Mouse (Mus musculus) thymus, postnatal 14 days (tissue): ENCODE measurements around the gene Olfr1015.

Experiments
- DNase-seq: peaks from one replicate; pipeline ENCODE4 v3.0.0; 2021

Olfr1015 gene

DNA sequence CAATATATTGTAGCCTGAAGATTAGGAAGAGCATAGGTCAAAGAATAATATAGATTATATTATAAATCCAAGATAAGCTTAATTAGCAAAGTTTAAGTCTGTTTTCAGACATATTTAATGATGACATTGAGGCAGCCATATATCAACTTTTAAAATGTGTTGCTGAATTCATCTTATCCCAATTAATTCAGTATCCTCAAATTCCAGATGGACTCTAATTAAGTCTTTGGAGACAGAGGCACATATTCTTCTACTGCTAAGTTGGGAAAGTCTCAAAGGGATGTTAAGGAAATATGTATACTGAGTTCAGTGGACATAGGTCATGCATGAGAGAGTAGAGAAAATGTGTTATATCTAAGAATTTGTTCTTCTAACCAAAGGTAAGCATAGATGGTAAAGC, at the start of gene Olfr1015:
Gene Olfr1015, plus strand, starts transcription at position 301 of the 400 bp plus-strand sequence.
- no peak for DNase-seq

DNA sequence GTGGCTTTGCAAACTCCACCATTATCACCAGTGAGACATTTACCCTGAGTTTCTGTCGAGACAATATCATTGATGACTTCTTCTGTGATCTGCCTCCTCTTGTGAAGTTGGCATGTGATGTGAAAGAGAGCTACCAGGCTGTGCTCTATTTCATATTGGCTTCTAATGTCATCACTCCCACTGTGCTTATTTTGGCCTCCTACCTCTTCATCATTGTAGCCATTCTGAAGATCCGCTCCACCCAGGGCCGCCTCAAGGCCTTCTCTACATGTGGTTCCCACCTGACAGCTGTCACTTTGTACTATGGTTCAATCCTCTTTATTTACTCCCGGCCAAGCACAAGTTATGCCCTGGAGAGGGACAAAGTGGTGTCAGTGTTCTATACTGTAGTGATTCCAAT, 28.0 kb upstream of the Olfr1015 start:
- no peak for DNase-seq

DNA sequence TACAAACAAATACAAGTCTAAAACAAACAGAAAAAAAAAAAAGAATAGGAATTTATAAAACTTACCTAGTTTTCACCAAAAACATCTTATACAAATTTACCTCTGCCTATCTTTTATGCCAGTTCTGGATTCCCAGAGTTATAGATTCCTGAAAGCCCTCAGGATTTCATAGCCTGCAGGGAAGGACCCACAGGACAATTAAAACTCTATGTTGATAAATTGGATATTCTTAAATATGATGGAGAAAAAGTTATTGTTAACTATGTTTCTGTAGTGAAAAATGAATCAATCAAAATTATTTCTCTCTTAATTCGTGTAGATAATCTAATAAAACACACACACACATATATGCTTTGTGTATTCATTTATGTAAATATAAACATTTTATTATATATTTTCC, 19.2 kb upstream of the Olfr1015 start, which contains the start of gene Olfr1012:
Gene Olfr1012, minus strand, starts transcription at position 101 of the 400 bp plus-strand sequence.
- DNase-seq: no peak

DNA sequence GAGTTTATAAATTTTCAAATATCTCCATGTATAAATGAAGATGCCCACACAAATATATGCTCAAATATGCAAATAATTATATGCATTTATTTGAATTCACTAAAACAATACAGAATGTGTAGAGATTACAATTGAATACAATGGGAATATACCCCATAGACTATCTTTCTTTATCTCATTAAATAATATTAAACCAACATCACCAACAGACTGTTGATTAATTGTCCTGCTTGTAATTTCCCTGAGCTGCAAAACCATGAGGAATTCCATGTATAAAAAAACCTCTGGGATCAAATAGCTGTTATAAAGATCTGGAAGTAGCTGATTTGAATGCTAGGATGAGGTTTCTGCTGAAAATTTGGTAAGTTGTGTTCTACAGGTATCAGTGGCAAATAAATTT, 15.0 kb upstream of the Olfr1015 start, which contains the start of gene Olfr1013:
Gene Olfr1013, plus strand, starts transcription at position 301 of the 400 bp plus-strand sequence.
- DNase-seq: no peak

DNA sequence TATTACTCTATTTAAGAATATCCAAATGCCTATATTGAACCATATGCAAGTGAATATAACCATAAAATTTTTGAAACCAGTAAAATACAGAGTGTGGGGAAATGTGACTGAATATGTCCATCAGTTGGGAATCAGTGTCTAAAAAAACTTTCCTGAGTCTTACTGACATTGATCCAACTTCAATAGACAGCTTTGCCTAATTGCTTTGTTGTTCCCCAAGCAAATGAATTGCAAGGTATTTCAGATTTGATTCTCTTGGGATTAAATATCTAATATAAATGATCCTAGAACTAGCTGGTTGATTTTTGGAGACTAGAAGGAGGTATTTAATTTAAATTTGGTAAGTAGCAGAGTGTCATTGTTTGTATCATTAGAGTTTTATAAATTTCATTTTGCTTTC, 9.4 kb upstream of the Olfr1015 start, which contains the start of gene Olfr1014:
Gene Olfr1014, plus strand, starts transcription at position 301 of the 400 bp plus-strand sequence.
- no peak for DNase-seq

DNA sequence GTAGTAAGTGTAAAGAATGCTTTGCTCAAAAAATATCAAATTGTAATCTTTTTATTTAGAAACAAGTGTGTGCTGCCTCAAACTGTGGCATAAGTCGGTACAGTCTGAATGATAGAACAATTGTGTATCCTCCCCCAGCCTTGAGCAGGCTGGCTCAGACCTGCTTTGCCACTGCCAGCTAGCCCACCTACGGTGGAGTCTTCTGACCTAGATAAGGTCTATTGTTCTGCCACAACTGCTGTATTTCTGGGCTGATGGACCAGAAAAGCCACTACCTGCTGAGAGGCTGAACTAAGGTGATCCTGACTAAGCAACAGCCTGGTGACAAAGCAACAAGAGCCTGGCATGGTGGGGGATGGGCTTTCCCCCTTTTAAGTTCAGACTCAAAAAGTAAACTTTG, 10.5 kb downstream of the Olfr1015 start:
- no peak for DNase-seq

DNA sequence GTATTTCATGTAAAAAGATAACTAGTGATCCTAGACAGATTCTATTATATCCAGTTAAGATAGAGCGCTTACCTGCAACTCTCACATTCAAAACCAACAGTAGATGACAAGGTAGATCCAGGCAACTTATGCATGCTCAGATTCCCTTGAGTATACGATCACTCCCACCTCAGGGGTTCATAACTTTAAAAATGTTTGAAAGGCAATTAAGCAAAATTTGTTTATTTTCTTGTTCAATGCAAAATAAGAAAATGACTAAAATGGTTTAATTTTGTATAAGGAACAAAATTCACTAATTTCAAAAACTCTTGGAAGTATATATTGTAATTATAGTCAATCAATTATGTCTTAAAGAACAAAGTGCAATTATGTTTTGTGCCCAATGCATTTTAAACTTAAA, 20.6 kb downstream of the Olfr1015 start, which contains the start of gene Olfr1016:
Gene Olfr1016, minus strand, starts transcription at position 101 of the 400 bp plus-strand sequence.
- no peak for DNase-seq

DNA sequence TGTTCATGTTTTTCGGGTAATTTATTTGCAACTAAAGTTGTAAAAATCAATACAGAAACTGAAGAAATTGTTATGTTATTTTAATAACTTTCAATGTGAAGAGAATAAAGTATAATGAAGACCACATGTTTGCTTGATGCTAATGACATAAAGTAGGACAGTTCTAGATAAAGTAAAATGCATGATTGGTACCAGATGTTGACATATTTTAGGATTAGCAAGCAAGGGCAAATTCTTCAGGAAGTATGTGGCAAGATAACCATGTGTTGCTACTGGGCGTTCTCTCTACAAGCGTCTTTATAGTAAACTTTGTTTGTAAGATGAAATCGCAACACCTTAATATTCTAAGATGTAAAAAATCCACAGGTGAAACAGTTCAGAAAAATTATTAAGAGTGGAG, 22.7 kb downstream of the Olfr1015 start:
- no peak for DNase-seq

DNA sequence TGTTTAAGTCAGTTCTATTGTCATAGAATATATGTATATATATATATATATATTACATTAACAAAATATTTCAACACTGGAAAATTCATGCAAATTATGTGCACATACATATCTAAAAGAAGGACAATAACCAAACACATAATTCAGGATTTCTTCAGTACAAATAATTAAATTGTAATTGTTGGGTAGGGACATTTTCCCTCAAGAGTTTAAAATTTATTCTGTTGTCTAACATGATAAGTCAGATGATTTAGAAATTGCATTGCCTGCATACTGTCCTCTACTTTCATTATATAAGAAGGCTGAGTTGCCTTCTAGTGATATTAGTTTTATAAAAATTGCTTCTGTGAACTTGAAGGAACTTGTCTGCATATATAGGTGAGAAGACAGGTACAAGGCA, 36.4 kb downstream of the Olfr1015 start, which contains the start of gene Olfr1018:
Gene Olfr1018, plus strand, starts transcription at position 301 of the 400 bp plus-strand sequence.
- no peak for DNase-seq
